Mouse (Mus musculus) cerebellum, postnatal 36 days (tissue): ENCODE data around the gene Impdh1.
A peak's percentile ranks its signal among the peaks of the same experiment; 100 is the strongest.
"Not testable (repeated sequence)": the region's sequence is repeated elsewhere in the genome, so short reads cannot be mapped to it uniquely, and the experiment has no call there.

Experiments used
- DNase-seq, 2 experiments: peaks; one replicate each; pipeline ENCODE4 v3.0.0; 2021 to 2022; ENCODE audit warnings: mixed read lengths in 2 of 2

Impdh1 gene

GRCm38 (mm10) chr6:29178888-29179658, 37.1 kb downstream of the Impdh1 start, which contains the start of gene Prrt4:
Gene Prrt4, minus strand, starts transcription at chr6:29179584.
- DNase-seq, result peak; percentile 56 to 58

DNA sequence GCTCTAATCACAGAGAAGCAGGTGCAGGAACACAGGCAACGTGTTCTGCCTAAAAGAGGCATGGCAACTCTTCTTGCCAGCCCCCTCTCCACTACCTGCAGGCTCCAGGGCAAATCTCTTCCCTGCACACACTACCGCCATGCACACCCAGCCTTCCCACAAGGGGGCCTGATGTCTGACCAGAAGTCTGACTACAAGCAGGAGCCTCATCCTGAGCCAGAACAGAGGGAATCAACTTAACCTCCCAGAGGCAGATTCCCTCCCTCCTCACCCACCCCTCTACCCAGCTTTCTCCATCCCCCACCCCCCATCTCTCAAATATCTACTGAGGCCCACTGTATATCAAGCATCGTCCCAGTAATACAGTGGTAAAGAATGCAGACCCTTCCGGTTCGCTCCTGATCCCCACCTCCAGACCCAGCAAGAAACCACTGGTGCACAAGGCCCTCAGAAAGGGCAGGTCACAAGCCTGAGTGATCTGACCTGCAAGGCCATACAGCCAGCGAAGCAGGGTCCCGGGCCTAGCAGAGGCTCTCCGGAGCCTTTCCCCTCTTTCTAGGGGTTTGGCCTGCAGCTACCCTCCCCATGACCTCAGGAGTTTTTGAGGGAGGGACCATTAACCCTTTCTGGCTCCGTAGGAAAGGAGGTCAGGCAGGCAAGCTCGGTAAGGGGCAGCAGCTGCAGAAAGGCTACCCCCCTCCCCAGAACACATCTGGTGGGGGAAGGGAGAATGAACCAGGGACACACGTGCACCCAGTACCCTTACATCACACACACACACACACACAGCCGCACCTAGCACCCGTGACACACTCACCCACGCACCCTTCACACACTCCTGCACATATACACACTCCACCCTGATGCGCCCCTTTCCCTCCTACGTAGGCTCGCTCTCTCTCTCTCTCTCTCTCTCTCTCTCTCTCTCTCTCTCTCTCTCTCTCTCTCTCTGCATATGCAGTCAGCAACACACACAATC, 38.0 kb downstream of the Impdh1 start:
- DNase-seq, result no peak

DNA sequence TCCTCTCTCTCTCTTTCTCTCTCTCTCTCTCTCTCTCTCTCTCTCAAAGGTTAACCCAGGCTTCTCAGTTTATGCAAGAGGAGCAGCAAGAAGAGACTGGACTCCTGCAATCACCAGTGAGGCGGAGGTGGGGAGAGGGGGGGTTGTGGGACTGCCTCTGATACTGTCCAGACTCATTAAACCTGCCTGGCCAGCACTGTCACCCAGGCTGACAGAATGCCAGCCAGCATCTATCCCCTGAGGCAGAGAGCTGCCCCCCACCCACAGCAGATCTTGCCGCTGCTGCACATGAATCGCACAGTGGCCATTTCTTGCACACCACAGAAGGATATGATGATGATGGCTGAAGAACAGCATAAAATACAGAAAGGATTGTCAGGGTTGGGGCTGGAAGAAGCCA, 41.1 kb downstream of the Impdh1 start:
- no peak for DNase-seq

- DNase-seq, result no peak
Observed at GRCm38 (mm10) chr6:29174368-29174767, 41.8 kb downstream of the Impdh1 start.

DNA sequence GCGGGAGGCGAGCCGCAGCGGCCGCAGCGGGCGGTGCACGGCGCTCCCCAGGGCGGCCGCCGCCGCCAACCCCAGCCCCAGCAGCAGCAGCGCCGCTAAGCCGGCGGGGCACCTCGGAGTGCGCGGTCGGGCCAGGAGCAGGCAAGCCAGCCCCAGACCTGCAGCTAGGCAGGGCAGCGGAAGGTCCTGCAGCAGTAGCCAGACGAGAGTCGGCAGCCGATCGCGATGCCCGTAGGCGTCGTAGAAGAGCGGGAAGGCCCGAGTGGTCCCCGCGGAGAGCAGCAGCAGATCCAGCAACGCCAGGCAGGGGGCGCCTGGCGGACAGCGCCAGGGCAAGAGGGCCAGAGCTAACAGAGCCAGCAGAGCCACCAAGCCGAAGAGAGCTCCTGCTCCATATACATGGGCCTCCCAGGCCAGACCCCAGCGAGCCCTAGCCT, 45.2 kb downstream of the Impdh1 start:
- peak; percentile 73 to 74 for DNase-seq

- peak; percentile 34 to 35 for DNase-seq
Observed at GRCm38 (mm10) chr6:29170063-29170921, 45.9 kb downstream of the Impdh1 start.

- peak in 1 of 2 experiments; percentile 4 for DNase-seq
Observed at GRCm38 (mm10) chr6:29169675-29170062, 46.5 kb downstream of the Impdh1 start.

DNA sequence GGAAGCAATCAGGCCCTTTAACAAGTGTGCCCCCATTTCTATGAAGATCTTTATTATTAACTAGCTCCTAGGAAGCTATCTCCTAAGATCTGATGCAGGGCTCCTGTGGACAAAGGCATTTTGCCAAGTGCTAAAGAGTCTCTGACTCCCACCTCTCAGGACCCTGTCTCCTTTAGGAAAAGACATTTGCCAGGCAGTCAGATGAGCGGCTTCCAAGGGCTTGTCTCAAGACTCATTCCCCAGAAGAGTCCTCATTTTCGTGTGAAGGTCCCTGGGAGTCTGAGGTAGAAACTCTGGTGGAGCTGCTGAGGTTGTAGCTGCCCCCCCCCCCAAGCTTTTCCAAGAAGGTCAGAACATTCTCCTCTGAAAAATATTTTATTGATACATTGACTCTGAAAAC, 47.3 kb downstream of the Impdh1 start:
- DNase-seq, result no peak

GRCm38 (mm10) chr6:29166196-29166595, 50.0 kb downstream of the Impdh1 start:
- DNase-seq, result peak; percentile 39 to 52

GRCm38 (mm10) chr6:29164314-29165244, 51.6 kb downstream of the Impdh1 start, which contains the start of gene Rbm28:
Gene Rbm28, minus strand, starts transcription at chr6:29165006.
- peak; percentile 81 to 91 for DNase-seq

GRCm38 (mm10) chr6:29161291-29161690, 54.9 kb downstream of the Impdh1 start:
- DNase-seq, result not testable (repeated sequence)

GRCm38 (mm10) chr6:29160786-29161185, 55.4 kb downstream of the Impdh1 start:
- no peak for DNase-seq

DNA sequence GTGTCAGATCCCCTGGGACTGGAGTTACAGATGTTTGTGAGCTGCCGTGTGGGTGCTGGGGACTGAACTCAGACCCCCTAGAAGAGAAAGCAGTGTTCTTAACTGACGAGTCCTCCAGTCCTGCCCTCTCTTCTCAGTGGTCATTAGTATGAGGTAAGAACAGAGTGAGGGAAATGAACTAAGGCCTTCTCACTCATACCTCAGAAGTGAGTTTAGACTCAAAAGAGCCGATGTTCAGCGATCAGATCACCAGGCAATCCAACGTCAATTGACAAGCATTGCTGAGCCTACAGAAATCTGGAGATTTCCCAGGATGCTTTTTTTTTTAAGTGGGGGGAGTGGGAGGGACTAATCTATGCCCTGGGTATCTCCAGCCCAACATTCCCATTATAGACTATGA, 59.8 kb downstream of the Impdh1 start:
- no peak for DNase-seq
